Mouse (Mus musculus) G1E (cell line): ENCODE measurements around the gene Plekhg1.

ENCODE experiments used
- CTCF ChIP-seq: IDR thresholded peaks from 2 replicates; pipeline ENCODE4 v1.5.1; 2012; ENCODE audit warnings: low read depth, low read length, inconsistent platforms, mixed read lengths
- GATA1 ChIP-seq: IDR thresholded peaks from 2 replicates; pipeline ENCODE4 v1.6.1; 2012; ENCODE audit warnings: borderline replicate concordance, low read length, inconsistent platforms, mixed read lengths
- GATA2 ChIP-seq: IDR thresholded peaks from 2 replicates; pipeline ENCODE4 v1.6.1; 2012; ENCODE audit warnings: low read depth, low read length, inconsistent platforms, borderline replicate concordance
- TAL1 ChIP-seq: conservative IDR thresholded peaks from 2 replicates; pipeline ENCODE4 v1.6.1; 2012; ENCODE audit warnings: low read depth, low read length, inconsistent platforms, mixed read lengths

GRCm38 (mm10) chr10:3995277-3995676 is 255.1 kb downstream of the Plekhg1 start:
- no peak for TF ChIP-seq GATA2
- no peak for TF ChIP-seq CTCF
- TF ChIP-seq GATA1: no peak
- TF ChIP-seq TAL1: no peak
